Mouse (Mus musculus): ENCODE measurements around the gene Coa5.

DNA sequence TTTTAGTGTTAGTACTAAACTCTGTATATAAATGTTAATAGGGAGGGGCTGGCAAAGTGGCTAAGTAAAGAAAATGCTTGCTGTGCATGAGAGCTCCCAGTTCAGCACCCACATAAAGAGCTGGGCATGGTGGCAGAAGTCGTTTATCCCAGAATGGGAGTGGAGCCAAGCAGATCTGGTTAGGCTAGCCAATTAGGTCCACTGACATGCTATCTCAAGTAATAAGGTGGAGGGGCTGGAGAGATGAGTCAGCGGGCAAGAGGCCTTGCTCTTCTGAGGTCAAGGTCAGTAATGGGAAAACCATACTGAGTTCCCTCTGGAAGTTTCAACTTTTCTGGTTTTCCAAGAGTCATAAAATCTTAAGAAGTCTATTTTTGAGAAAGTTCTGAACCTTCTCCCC lies 992 bp downstream of the Coa5 start:
- no peak for TF ChIP-seq CTCF (IDR thresholded peaks at IDR 0.05; ENCODE audit: extremely low read depth, insufficient read depth, insufficient read length, insufficient replicate concordance)
- TF ChIP-seq POLR2A (IDR thresholded peaks at IDR 0.05; ENCODE audit: low read depth, low read length), result no peak
